22 mouse cellular contexts compared by ENCODE assay signal in genomic region chr16:26285627-26286026, GRCm38 (mm10).
DNase-seq lines count a peak whose midpoint lies in the region; ATAC-seq lines count a peak whose summit lies in the region.
"Had no signal": no experiment of that assay in that cellular context is flagged by ENCODE, and none has a peak within 500 bp of the region (broad histone marks: within the 10 kb centered on the region; RNA-seq: fewer than 3 reads in every experiment).

No protein-coding gene starts in this region.

- H3K4me1 ChIP-seq in neural tube, embryonic 15.5 days, result no peaks in the 10 kb centered on the region
- H3K4me1 ChIP-seq: embryonic facial prominence, embryonic 10.5 days; embryonic facial prominence, embryonic 12.5 days; forebrain, embryonic 13.5 days; forebrain, embryonic 15.5 days had no signal

- no peaks in the 10 kb centered on the region for H3K27me3 ChIP-seq in neural tube, embryonic 15.5 days (replicated peaks)
- H3K27me3 ChIP-seq: CH12.LX; embryonic facial prominence, embryonic 12.5 days; forebrain, embryonic 13.5 days; forebrain, embryonic 15.5 days; Patski had no signal

- H3K9ac ChIP-seq in neural tube, embryonic 15.5 days (replicated peaks), result no peak overlapping the region
- H3K9ac ChIP-seq: embryonic facial prominence, embryonic 12.5 days; forebrain, embryonic 13.5 days; forebrain, embryonic 15.5 days; forebrain, postnatal 0 days had no signal

- peak; percentile 63 for ATAC-seq in granulocyte monocyte progenitor cell, adult 5-6 weeks (replicated peaks; ENCODE audit: poor library complexity, severe bottlenecking)
- peak; percentile 85 for ATAC-seq in megakaryocyte progenitor cell, adult 5-6 weeks (replicated peaks; ENCODE audit: poor library complexity)
- ATAC-seq in neural tube, embryonic 15.5 days (ENCODE audit: low FRiP score), result no peak
- ATAC-seq: activated CD4-positive, CD25-positive, alpha-beta regulatory T cell, adult 4 months; CD4-positive, CD25-positive, alpha-beta regulatory T cell, adult 4 months; forebrain, embryonic 13.5 days; forebrain, embryonic 15.5 days; forebrain, postnatal 0 days; Patski had no signal

- no peak overlapping the region for H3K27ac ChIP-seq in neural tube, embryonic 15.5 days (replicated peaks)
- H3K27ac ChIP-seq: embryonic facial prominence, embryonic 10.5 days; embryonic facial prominence, embryonic 12.5 days; forebrain, embryonic 13.5 days; forebrain, embryonic 15.5 days had no signal

- H3K4me2 ChIP-seq in neural tube, embryonic 15.5 days, result no peak overlapping the region
- H3K4me2 ChIP-seq: embryonic facial prominence, embryonic 12.5 days; forebrain, embryonic 13.5 days; forebrain, embryonic 15.5 days had no signal

- peak; percentile 2 to 3 for DNase-seq in cerebellum, postnatal 10 days
- DNase-seq in cerebellum, postnatal 36 days, result no peak
- DNase-seq: adrenal gland, adult 8-10 months; adrenal gland, postnatal 14 days; adrenal gland, postnatal 36 days; B cell, adult 2 months; cerebellum, adult 11-12 months; cerebellum, adult 2 months; cerebellum, adult 9-10 months; forebrain, postnatal 0 days had no signal

- 85% methylated on average over 1 of the region's 1 CpGs for WGBS in neural tube, embryonic 15.5 days

- H3K4me3 ChIP-seq in neural tube, embryonic 15.5 days (replicated peaks), result no peak overlapping the region
- H3K4me3 ChIP-seq: embryonic facial prominence, embryonic 10.5 days; embryonic facial prominence, embryonic 12.5 days; forebrain, embryonic 13.5 days; forebrain, embryonic 15.5 days had no signal

- no peaks in the 10 kb centered on the region for H3K9me3 ChIP-seq in neural tube, embryonic 15.5 days (replicated peaks)
- H3K9me3 ChIP-seq: embryonic facial prominence, embryonic 10.5 days; embryonic facial prominence, embryonic 12.5 days; forebrain, embryonic 13.5 days; forebrain, embryonic 15.5 days had no signal

- no peaks in the 10 kb centered on the region for H3K36me3 ChIP-seq in neural tube, embryonic 15.5 days
- H3K36me3 ChIP-seq: embryonic facial prominence, embryonic 10.5 days; embryonic facial prominence, embryonic 12.5 days; forebrain, embryonic 15.5 days; G1E had no signal

Comparison
In these comparisons a context has a peak if more than half of its experiments do, and no peak if none do; other contexts are left out.
1. DNase-seq: peak in cerebellum, postnatal 10 days (2 of 2); none in cerebellum, postnatal 36 days (0 of 2).